Mouse (Mus musculus): ENCODE data around the gene Nfyb. TPM values are rescaled to one million over a fixed set of nuclear protein-coding genes. Genes with fewer than 3 reads are reported as not detected.

The Nfyb gene
- 10 to 100 TPM in 24 of 26 experiments, 1 to 10 TPM in 2; 7.0 to 46.0 (median 18.5) TPM for total RNA-seq (2018; cell fraction: chromatin; rRNA removed)
- total RNA-seq (2018; cell fraction: cytosol; rRNA removed): 10 to 100 TPM in 6 of 26 experiments, 1 to 10 TPM in 20; 7.6 to 13.6 (median 9.1) TPM
- total RNA-seq (2018; cell fraction: nucleus; rRNA removed): 10 to 100 TPM in 16 of 26 experiments, 1 to 10 TPM in 10; 5.2 to 34.7 (median 11.6) TPM
- polyA plus RNA-seq (2018): 8.4 to 14.1 TPM (median 8.8 TPM) in 3 replicates

DNA sequence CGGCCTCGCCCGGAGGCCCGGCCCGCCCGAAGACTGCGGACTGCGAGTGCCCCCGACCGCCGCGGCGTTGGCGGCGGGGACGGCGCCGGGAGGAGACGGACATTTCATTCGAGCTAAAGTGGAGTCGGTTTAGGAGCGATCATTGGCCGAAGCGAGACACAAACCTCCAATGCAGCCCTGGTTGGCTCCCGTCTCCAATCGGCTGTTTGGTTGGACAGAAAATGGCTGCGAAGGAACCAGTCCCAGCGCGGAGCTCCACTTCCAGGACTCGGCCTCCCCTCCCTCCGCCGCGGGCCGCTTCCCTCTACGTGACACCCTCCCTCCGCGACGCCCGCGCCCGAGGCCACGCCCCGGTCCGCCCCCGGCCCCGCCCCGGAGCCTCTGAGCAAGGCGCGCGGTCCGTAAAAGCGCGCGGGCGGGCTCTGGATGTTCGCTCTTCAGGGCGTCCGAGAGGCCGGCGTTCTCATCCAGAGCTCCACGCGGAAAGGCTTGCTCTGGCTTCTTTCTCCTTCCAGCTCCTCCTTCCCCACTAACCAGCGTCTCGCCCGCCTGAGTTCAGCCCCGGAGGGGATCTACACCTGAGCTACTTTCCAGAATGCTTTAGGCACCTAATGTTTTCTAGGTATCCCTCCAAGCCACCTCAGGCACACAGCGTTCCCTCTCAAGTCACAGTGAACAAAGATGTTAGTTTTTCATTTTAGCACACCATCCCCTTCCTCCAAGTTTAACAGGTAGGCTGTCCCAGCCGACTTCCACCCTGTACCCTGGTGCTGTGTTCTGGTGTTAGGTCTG lies at the start of gene Nfyb:
TSS of gene Nfyb (minus strand) at position 305 of the 792 bp plus-strand sequence.
- Histone ChIP-seq H3K36me3 (ENCODE audit: inconsistent target) (0 out of 2 replicates have a peak, but pooled peaks cover 7% of the 10 kb centered on the region), H3K4me3 (ENCODE audit: inconsistent target) (peak within 1 kb of the TSS; percentile 66), H3K27ac (peak within 1 kb of the TSS; percentile 33; the same call in 1 of the 2 replicates), H3K79me2 (ENCODE audit: inconsistent target) (peaks cover 39% of the 10 kb centered on the region)
- 1% methylated on average over 46 of the region's 68 CpGs for WGBS (ENCODE audit: missing documents)

- H3K36me3 ChIP-seq (ENCODE audit: inconsistent target): no peaks in the 10 kb centered on the region
- H3K79me2 ChIP-seq (ENCODE audit: inconsistent target): no peaks in the 10 kb centered on the region
- WGBS (ENCODE audit: missing documents): 11% methylated on average over 27 of the region's 52 CpGs
- H3K4me3 ChIP-seq (ENCODE audit: inconsistent target): no peak overlapping the region
- no peak overlapping the region for H3K27ac ChIP-seq
These were observed 48.0 kb upstream of the Nfyb start for GRCm38 (mm10) chr10:82811855-82812431.

- Histone ChIP-seq H3K4me3 (ENCODE audit: inconsistent target) (no peak overlapping the region), H3K79me2 (ENCODE audit: inconsistent target) (no peaks in the 10 kb centered on the region), H3K36me3 (ENCODE audit: inconsistent target) (no peaks in the 10 kb centered on the region), H3K27ac (no peak overlapping the region)
- WGBS (ENCODE audit: missing documents): 86% methylated on average over 3 of the region's 3 CpGs
These were observed 45.4 kb upstream of the Nfyb start for GRCm38 (mm10) chr10:82809352-82809751.

GRCm38 (mm10) chr10:82808891-82809290 lies 44.9 kb upstream of the Nfyb start:
- WGBS (ENCODE audit: missing documents): 98% methylated on average over 7 of the region's 8 CpGs
- no peaks in the 10 kb centered on the region for H3K36me3 ChIP-seq (ENCODE audit: inconsistent target)
- no peaks in the 10 kb centered on the region for H3K79me2 ChIP-seq (ENCODE audit: inconsistent target)
- H3K4me3 ChIP-seq (ENCODE audit: inconsistent target): no peak overlapping the region
- H3K27ac ChIP-seq: no peak overlapping the region

GRCm38 (mm10) chr10:82808155-82808554 lies 44.2 kb upstream of the Nfyb start:
- Histone ChIP-seq H3K4me3 (ENCODE audit: inconsistent target) (no peak overlapping the region), H3K79me2 (ENCODE audit: inconsistent target) (no peaks in the 10 kb centered on the region), H3K36me3 (ENCODE audit: inconsistent target) (no peaks in the 10 kb centered on the region), H3K27ac (no peak overlapping the region)
- 27% methylated on average over 6 of the region's 6 CpGs for WGBS (ENCODE audit: missing documents)

DNA sequence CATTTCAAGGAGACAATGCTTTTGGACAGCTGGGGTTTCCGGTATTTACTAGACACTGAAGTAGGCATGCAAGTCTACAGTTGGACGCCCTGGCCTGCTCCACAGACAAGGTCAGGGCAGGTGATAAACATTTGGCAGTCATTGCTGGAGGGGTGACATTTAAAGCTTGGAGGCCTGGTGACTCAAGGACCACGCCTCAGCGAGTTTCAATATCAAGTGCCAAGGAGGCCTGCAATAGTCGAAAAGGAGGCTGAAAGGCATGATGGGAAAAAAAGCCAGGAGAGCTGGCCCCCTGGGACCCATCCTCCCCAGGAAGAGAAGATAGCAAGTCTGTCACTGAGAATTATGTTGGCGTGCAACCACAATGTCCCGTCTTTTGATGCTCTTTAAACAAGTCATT lies 43.3 kb upstream of the Nfyb start:
- Histone ChIP-seq H3K4me3 (ENCODE audit: inconsistent target) (no peak overlapping the region), H3K27ac (no peak overlapping the region), H3K79me2 (ENCODE audit: inconsistent target) (no peaks in the 10 kb centered on the region), H3K36me3 (ENCODE audit: inconsistent target) (no peaks in the 10 kb centered on the region)
- WGBS (ENCODE audit: missing documents): 95% methylated on average over 7 of the region's 7 CpGs

GRCm38 (mm10) chr10:82806414-82806813 lies 42.5 kb upstream of the Nfyb start:
- WGBS (ENCODE audit: missing documents): 93% methylated on average over 8 of the region's 8 CpGs
- H3K79me2 ChIP-seq (ENCODE audit: inconsistent target): no peaks in the 10 kb centered on the region
- no peak overlapping the region for H3K4me3 ChIP-seq (ENCODE audit: inconsistent target)
- H3K36me3 ChIP-seq (ENCODE audit: inconsistent target): no peaks in the 10 kb centered on the region
- no peak overlapping the region for H3K27ac ChIP-seq

DNA sequence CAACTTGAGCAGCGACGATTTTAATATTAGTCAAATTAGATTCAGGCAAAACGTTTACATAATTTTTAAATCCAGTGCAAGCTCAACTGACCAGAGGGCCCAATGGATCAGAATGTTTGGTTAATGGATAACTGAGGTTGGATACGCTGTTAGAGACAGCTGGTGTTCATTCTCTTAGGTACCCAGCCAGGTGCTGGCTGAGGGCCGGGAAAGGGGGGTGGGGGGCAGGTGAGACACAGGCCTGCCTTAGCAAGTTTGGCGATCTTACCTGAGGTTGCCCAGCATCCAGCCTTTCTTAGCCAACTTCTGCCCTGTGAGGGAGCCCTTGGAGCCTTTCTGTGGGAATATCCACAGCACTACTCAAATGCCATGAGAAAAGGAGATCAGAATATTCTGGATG lies 41.2 kb upstream of the Nfyb start:
- Histone ChIP-seq H3K4me3 (ENCODE audit: inconsistent target) (no peak overlapping the region), H3K79me2 (ENCODE audit: inconsistent target) (no peaks in the 10 kb centered on the region), H3K27ac (no peak overlapping the region), H3K36me3 (ENCODE audit: inconsistent target) (no peaks in the 10 kb centered on the region)
- 91% methylated on average over 6 of the region's 6 CpGs for WGBS (ENCODE audit: missing documents)

GRCm38 (mm10) chr10:82804396-82804795 lies 40.5 kb upstream of the Nfyb start:
- H3K4me3 ChIP-seq (ENCODE audit: inconsistent target): no peak overlapping the region
- H3K36me3 ChIP-seq (ENCODE audit: inconsistent target): no peaks in the 10 kb centered on the region
- no peaks in the 10 kb centered on the region for H3K79me2 ChIP-seq (ENCODE audit: inconsistent target)
- no peak overlapping the region for H3K27ac ChIP-seq
- WGBS (ENCODE audit: missing documents): 87% methylated on average over 3 of the region's 3 CpGs

DNA sequence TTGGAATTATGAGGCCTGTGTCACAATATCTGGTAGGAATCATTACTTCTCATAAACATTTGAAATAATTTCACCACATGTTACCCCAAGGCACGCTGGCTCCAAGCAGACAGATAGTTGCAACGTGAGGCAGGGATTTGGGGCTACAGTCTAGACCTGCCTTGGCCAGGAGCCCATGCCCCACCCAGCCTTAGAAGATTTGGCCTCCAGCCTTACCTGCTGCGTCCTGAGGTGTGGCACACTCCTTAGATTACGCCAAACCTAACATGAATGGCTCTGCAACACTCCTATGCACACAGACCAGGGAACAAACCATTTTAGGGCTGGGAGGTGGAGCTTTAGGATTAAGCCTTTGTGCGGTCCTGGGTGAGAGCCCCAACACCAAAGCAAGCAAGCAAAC lies 36.1 kb upstream of the Nfyb start:
- H3K27ac ChIP-seq: no peak overlapping the region
- H3K4me3 ChIP-seq (ENCODE audit: inconsistent target): no peak overlapping the region
- 92% methylated on average over 5 of the region's 5 CpGs for WGBS (ENCODE audit: missing documents)
- H3K36me3 ChIP-seq (ENCODE audit: inconsistent target): no peaks in the 10 kb centered on the region
- H3K79me2 ChIP-seq (ENCODE audit: inconsistent target): no peaks in the 10 kb centered on the region

GRCm38 (mm10) chr10:82798312-82798933 lies 34.5 kb upstream of the Nfyb start:
- no peak overlapping the region for H3K27ac ChIP-seq
- no peak overlapping the region for H3K4me3 ChIP-seq (ENCODE audit: inconsistent target)
- WGBS (ENCODE audit: missing documents): 77% methylated on average over 11 of the region's 11 CpGs
- H3K79me2 ChIP-seq (ENCODE audit: inconsistent target): no peaks in the 10 kb centered on the region
- H3K36me3 ChIP-seq (ENCODE audit: inconsistent target): no peaks in the 10 kb centered on the region

DNA sequence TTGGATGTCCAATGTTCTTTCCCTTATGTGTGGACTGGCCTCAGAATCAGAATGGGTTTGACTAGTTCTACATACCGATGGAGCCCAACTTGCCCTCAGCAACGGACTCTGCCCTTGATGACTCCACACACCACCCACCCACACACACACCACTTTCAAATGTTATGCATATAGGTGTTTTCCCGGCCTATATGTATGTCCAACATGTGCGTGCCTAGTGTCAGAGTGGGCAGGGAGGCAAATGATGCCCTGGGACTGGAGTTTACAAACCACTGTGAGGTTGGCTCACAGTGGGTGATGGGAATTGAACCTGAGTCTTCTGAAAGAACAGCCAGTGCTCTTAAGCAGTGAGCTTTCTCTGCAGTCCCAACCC lies 33.2 kb upstream of the Nfyb start:
- Histone ChIP-seq H3K27ac (no peak overlapping the region), H3K36me3 (ENCODE audit: inconsistent target) (no peaks in the 10 kb centered on the region), H3K79me2 (ENCODE audit: inconsistent target) (no peaks in the 10 kb centered on the region), H3K4me3 (ENCODE audit: inconsistent target) (no peak overlapping the region)
- 33% methylated on average over 4 of the region's 4 CpGs for WGBS (ENCODE audit: missing documents)

DNA sequence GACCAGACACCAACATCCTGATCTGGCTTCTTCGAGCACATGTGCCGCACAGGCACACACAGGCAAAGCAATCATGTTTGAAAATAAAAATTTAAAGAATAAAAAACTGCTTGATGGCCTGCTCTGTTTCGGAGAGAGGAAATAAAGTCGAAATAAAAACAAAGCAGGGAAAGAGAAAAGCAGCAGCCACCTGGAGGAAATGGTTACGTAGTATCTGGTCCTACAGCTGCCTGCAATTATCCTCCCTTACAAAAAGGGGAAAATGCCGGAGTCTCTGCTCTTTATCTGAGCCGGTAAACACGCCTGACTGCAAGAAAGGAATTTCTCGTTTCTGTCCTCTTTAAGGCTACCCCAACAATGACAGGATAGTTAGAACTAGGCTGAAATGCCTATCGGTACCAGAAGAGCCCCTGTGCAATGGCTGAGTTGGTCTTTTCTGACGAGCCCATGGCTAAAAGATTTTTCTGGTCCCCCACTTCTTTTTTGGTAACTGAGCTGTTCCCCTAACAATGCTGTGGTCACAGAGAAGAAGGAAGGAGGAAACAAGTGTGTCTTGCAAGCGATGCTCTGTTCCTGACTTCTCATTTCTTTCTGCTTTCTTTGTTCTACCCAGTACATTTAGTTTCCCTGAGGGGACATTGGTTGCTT lies 32.7 kb upstream of the Nfyb start:
- Histone ChIP-seq H3K27ac (peak overlapping the region; percentile 17; the same call in 1 of the 2 replicates), H3K36me3 (ENCODE audit: inconsistent target) (no peaks in the 10 kb centered on the region), H3K79me2 (ENCODE audit: inconsistent target) (no peaks in the 10 kb centered on the region), H3K4me3 (ENCODE audit: inconsistent target) (no peak overlapping the region)
- 15% methylated on average over 11 of the region's 12 CpGs for WGBS (ENCODE audit: missing documents)

- Histone ChIP-seq H3K79me2 (ENCODE audit: inconsistent target) (no peaks in the 10 kb centered on the region), H3K4me3 (ENCODE audit: inconsistent target) (no peak overlapping the region), H3K36me3 (ENCODE audit: inconsistent target) (no peaks in the 10 kb centered on the region), H3K27ac (no peak overlapping the region)
- WGBS (ENCODE audit: missing documents): 36% methylated on average over 8 of the region's 8 CpGs
These were observed 31.8 kb upstream of the Nfyb start for GRCm38 (mm10) chr10:82795767-82796166.

Measured in macrophage (primary cell).